Mouse (Mus musculus): ENCODE measurements around the gene Zg16. TPM values are rescaled to one million over a fixed set of nuclear protein-coding genes. Genes with fewer than 3 reads are reported as not detected.

Gene Zg16
- polyA plus RNA-seq (2012; rRNA removed), result 4,054 and 4,768 TPM in 2 replicates

DNA sequence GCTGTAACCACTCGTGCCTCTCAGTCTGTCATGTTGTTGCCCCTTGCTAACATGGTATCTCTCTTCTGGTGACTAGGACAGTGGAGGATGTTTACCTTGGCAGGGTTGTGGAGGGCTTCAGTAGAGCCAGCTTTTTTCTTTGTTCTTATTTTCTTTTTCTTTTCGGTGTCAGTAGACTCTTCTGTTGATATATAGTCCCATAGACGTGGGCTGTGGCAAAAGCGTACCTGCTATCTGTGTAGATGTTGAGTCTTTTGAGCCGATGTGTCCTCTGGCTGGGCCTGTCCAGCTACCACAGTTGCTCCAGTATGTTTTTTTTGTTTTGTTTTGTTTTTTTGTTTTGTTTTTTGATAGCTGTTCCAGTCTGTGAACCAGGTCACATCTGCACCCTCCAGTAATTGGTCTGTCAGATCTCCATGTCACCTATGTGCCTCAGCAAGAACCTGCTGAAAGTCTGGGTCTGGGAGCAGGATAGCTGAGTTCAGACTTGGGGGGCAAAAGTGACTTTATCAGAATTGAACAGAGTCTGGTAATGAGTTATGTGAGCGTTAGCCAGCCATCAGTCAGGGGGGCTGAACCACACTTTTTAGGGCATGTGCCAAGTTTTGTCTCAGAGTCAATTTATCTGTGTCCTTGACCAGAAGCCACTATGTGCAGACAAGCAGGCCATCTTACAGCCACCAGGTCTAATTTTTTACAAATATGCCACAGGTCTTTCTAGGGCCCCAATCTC lies at the start of gene Zg16:
Gene Zg16 (minus strand): TSS at position 51 of the 733 bp plus-strand sequence.

DNA sequence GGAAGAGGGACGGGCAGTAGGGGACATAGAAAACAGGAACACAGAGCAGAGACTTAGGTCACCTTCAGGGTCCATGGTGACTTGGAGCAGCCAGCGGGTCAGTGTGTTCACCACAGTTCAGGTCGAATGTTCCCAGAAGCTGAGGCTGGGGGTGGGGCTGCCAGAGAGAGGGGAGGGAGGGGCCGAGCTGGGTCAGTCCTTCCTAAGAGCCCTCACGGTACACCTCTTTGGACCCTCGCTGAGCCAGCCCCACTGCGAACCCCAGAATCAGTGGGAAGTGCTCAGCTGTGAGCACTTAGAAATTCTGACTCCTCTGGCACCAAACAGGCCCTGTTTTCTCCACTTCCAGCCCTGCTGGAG lies 34.8 kb upstream of the Zg16 start, which contains the start of gene Qprt:
Gene Qprt (minus strand): TSS at position 316 of the 360 bp plus-strand sequence.

DNA sequence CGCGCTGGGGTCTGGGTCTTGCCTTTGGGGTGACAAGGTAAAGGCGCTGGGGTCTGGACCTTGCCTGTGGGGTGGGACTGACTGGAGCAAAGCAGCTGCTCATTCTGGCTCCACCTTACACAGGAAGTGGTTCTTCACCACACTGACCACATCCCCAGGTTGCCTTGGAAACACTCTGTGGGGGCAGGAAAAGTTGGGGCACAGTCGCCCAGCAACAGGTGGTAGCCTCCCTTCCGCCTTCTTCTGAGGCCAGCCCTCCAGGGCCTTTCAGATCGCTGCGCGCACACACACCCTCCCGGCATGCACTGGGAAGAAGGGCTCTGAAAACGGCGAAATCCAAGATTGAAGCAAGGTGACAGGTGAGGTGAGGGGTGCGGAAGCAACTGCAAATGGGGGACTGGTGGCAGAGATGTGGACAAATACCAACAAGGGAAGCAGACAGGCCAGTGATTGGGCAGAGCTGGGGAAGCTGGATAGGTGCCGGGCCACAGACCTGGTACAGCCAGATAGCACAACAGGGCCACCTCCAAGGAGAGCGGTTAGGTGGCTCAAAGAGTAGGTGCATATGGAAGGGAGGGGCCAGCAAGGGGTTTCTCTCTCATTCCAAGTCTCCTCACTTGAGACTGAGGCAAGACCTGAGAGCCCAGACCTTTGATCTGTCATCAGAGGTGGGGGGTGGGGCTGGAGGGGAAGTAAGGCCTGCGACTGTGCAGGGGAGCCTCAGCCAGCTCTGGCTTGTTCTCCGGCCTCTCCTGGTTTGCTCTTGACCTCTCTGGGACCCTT lies 4.2 kb upstream of the Zg16 start, which contains the start of gene AI467606:
Gene AI467606 (plus strand): TSS at position 246 of the 783 bp plus-strand sequence.

DNA sequence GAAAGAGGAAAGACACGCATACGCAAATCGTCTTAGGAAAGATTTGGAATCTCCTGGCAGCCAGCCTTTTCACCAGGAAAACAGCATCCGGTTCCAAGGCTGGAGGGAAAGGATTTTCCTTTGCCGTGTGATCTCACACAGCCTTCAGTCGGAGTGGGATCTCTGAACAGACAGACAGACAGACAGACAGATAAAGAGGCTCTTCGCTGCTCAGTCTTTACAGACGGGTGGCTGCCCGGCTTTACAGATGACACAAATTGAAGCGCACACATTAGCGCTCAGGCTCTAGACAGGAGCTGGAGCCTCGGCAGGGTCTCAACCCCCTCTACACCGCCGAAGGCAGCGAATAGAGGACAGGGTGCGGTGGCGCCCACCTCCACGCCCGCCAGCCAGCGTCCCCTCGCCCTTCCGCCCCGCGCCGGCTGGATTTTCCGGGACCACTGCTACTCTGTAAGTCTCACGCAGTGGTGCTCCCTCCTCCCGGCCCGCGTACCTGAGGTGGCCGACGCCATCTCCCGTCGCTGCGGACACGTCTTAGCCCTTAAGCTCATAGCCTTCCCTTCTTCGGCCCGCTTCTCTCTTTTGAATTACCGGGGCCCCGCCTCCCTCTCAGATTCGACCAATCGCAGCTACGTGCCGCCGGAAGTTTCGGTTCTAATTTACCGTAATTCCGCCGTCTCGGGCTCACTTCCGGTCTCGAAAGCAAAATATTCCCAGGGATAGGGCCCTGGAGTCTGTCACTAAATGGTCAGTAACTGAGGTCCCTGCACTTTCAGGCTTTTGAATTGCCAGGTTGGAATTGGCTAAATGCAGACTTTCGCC lies 45.1 kb downstream of the Zg16 start, which contains the start of gene Kif22:
Gene Kif22 (minus strand): TSS at position 621 of the 822 bp plus-strand sequence.

GRCm38 (mm10) chr7:127026984-127027726 lies 60.0 kb downstream of the Zg16 start, which contains the start of gene Maz:
Maz (minus strand) TSS chr7:127027037.

DNA sequence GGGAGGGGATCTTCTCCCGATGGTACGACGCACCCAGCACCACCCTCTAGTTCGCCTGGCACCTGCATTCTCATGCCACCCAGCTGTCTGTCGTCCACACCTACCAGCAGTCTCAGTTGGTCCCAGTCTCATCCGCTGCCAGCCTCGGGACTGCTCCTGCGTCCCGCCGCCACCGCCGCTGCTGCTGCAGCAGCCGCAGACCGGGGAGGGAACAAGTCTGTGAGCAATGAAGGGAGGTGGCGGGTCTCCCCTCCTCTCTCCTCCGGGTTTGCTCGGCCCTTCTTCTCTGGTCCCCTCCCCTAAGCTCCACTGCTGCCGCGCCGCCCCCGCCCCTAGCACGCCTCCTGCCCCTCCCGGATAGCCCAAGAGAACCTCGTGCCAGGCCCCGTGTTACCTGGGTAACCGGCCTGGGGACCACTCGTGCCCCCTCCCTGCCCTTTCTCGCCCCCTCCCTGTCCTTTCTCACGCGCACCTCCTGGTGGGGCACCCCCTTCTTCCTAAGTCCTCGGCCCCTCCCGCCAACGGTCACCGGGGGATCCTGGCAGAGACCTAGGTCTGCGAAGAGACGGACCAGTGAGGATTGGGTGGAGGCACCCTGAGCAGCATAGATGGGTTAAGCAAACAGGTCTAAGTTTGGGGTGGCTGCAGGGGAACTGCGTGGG lies 66.1 kb downstream of the Zg16 start, which contains the start of the genes Gm42742 and Prrt2:
Gene Gm42742 (minus strand): TSS at position 197 of the 662 bp plus-strand sequence.
Gene Prrt2 (minus strand): TSS at position 311 of the 662 bp plus-strand sequence.

GRCm38 (mm10) chr7:127016971-127017949 lies 69.9 kb downstream of the Zg16 start, which contains the start of gene Pagr1a:
Pagr1a (minus strand) TSS chr7:127017352.

DNA sequence TGATC lies 70.8 kb downstream of the Zg16 start, which contains the start of gene Pagr1b:
Gene Pagr1b (minus strand): TSS at position 4 of the 5 bp plus-strand sequence.

GRCm38 (mm10) chr7:127014320-127014719 lies 72.8 kb downstream of the Zg16 start, which contains the start of gene Mvp:
Mvp (minus strand) TSS chr7:127014621.

Other genes starting within 250 kb of the Zg16 start
- gene Doc2a, start 239.9 kb downstream of the Zg16 start, polyA plus RNA-seq (2012; rRNA removed), result not detected in 2 replicates
- 6.8 and 9.7 TPM in 2 replicates for gene Hirip3, start 225.4 kb downstream of the Zg16 start, polyA plus RNA-seq (2012; rRNA removed)
- gene Ino80e, start 225.0 kb downstream of the Zg16 start, polyA plus RNA-seq (2012; rRNA removed), result 53.1 and 56.0 TPM in 2 replicates
- gene Taok2, start 202.6 kb downstream of the Zg16 start, polyA plus RNA-seq (2012; rRNA removed), result 99.3 and 107 TPM in 2 replicates
- 109 and 125 TPM in 2 replicates for gene Tmem219, start 164.4 kb downstream of the Zg16 start, polyA plus RNA-seq (2012; rRNA removed)
- gene Kctd13, start 158.4 kb downstream of the Zg16 start, polyA plus RNA-seq (2012; rRNA removed), result 15.5 and 21.3 TPM in 2 replicates
- 0.51 and 0.92 TPM in 2 replicates for gene Asphd1, start 137.7 kb downstream of the Zg16 start, polyA plus RNA-seq (2012; rRNA removed)
- 5.1 and 5.3 TPM in 2 replicates for gene Sez6l2, start 136.8 kb downstream of the Zg16 start, polyA plus RNA-seq (2012; rRNA removed)
- 248 and 339 TPM in 2 replicates for gene Cdipt, start 111.4 kb downstream of the Zg16 start, polyA plus RNA-seq (2012; rRNA removed)
- gene Cdiptos, start 111.2 kb downstream of the Zg16 start, polyA plus RNA-seq (2012; rRNA removed), result 0.65 and 0.88 TPM in 2 replicates
- gene Mvp, start 72.7 kb downstream of the Zg16 start, polyA plus RNA-seq (2012; rRNA removed), result 270 and 280 TPM in 2 replicates
- gene Pagr1b, start 70.8 kb downstream of the Zg16 start, polyA plus RNA-seq (2012; rRNA removed), result 3.0 and 4.5 TPM in 2 replicates
- gene Pagr1a, start 70.0 kb downstream of the Zg16 start, polyA plus RNA-seq (2012; rRNA removed), result 0.86 and 12.8 TPM in 2 replicates
- 35.5 and 40.3 TPM in 2 replicates for gene Gm42742, start 66.2 kb downstream of the Zg16 start, polyA plus RNA-seq (2012; rRNA removed)
- gene Prrt2, start 66.1 kb downstream of the Zg16 start, polyA plus RNA-seq (2012; rRNA removed), result 7.0 and 8.9 TPM in 2 replicates
- gene Maz, start 60.3 kb downstream of the Zg16 start, polyA plus RNA-seq (2012; rRNA removed), result 182 and 234 TPM in 2 replicates
- 6.3 and 6.9 TPM in 2 replicates for gene Kif22, start 44.9 kb downstream of the Zg16 start, polyA plus RNA-seq (2012; rRNA removed)
- gene AI467606, start 4.0 kb upstream of the Zg16 start, polyA plus RNA-seq (2012; rRNA removed), result 21.2 and 21.4 TPM in 2 replicates
- 0.65 and 0.79 TPM in 2 replicates for gene Qprt, start 34.9 kb upstream of the Zg16 start, polyA plus RNA-seq (2012; rRNA removed)
- gene Spn, start 50.5 kb upstream of the Zg16 start, polyA plus RNA-seq (2012; rRNA removed), result 1.9 and 2.2 TPM in 2 replicates
- gene Cd2bp2, start 108.7 kb upstream of the Zg16 start, polyA plus RNA-seq (2012; rRNA removed), result 17.7 and 20.8 TPM in 2 replicates
- 36.0 and 42.8 TPM in 2 replicates for gene Tbc1d10b, start 121.1 kb upstream of the Zg16 start, polyA plus RNA-seq (2012; rRNA removed)
- 0.43 and 0.79 TPM in 2 replicates for gene Mylpf, start 121.6 kb upstream of the Zg16 start, polyA plus RNA-seq (2012; rRNA removed)
- gene Zfp553, start 145.7 kb upstream of the Zg16 start, polyA plus RNA-seq (2012; rRNA removed), result 12.1 and 13.0 TPM in 2 replicates
- gene Sept1, start 145.8 kb upstream of the Zg16 start, polyA plus RNA-seq (2012; rRNA removed), result 14.1 and 15.4 TPM in 2 replicates
- gene Zfp771, start 156.9 kb upstream of the Zg16 start, polyA plus RNA-seq (2012; rRNA removed), result 99.4 and 116 TPM in 2 replicates
- gene Dctpp1, start 173.4 kb upstream of the Zg16 start, polyA plus RNA-seq (2012; rRNA removed), result 67.0 and 72.9 TPM in 2 replicates
- gene Sephs2, start 186.7 kb upstream of the Zg16 start, polyA plus RNA-seq (2012; rRNA removed), result 34.1 and 39.1 TPM in 2 replicates
- gene Itgal, start 208.9 kb upstream of the Zg16 start, polyA plus RNA-seq (2012; rRNA removed), result 3.6 and 5.0 TPM in 2 replicates